Mouse (Mus musculus) stomach, embryonic 15.5 days (tissue): Measurements from ENCODE around the gene Gm20388. TPM values are rescaled to one million over a fixed set of nuclear protein-coding genes. Genes with fewer than 3 reads are reported as not detected.
A peak's percentile ranks its signal among the peaks of the same experiment; 100 is the strongest.

Experiments used
- ATAC-seq: fragments of 200-750 bp; cut with Nextera tagmentation; 2 replicates; pipeline ENCODE4 v1.8.0; 2017; ENCODE audit warnings: low read depth, moderate number of reproducible peaks, moderate TSS enrichment; ENCODE audit not compliant: insufficient read depth, low FRiP score
- H3K27ac ChIP-seq: fragments of 300-500 bp; sonication (generic); 2 replicates; pipeline ENCODE4 v1.5.1; 2015; ENCODE audit warnings: mild to moderate bottlenecking, inconsistent platforms
- H3K27me3 ChIP-seq: fragments of 300-500 bp; sonication (generic); replicated peaks from 2 replicates; pipeline ENCODE4 v1.6.1; 2015; ENCODE audit warnings: inconsistent platforms
- H3K36me3 ChIP-seq: fragments of 300-500 bp; sonication (generic); 2 replicates; pipeline ENCODE4 v1.6.1; 2015; ENCODE audit warnings: inconsistent platforms
- H3K4me1 ChIP-seq: fragments of 300-500 bp; sonication (generic); 2 replicates; pipeline ENCODE4 v1.6.1; 2015; ENCODE audit warnings: inconsistent platforms
- H3K4me2 ChIP-seq: fragments of 300-500 bp; sonication (generic); 2 replicates; pipeline ENCODE4 v1.6.1; 2015; ENCODE audit warnings: mild to moderate bottlenecking, inconsistent platforms
- H3K4me3 ChIP-seq: fragments of 300-500 bp; sonication (generic); replicated peaks from 2 replicates; pipeline ENCODE4 v1.5.1; 2015; ENCODE audit warnings: inconsistent platforms
- H3K9ac ChIP-seq: fragments of 300-500 bp; sonication (generic); 2 replicates; pipeline ENCODE4 v1.6.1; 2015; ENCODE audit warnings: inconsistent platforms
- H3K9me3 ChIP-seq: fragments of 300-500 bp; sonication (generic); 2 replicates; pipeline ENCODE4 v1.6.1; 2016; ENCODE audit warnings: inconsistent platforms
- WGBS: fragments of 180-500 bp; shearing (Covaris S2); methylation state at CpG from one replicate; pipeline ENCODE4 v1.1.7; 2015; 5-methylcytosine and 5-hydroxymethylcytosine counted together
- polyA plus RNA-seq: library from polyadenylated mRNA; unstranded; fragments of >200 nt; fragmentation: Nextera tagmentation; extraction: Ambion mirVana; gene quantifications from 2 replicates; pipeline ENCODE4 v1.2.1, GENCODE M21; 2015

The Gm20388 gene
- polyA plus RNA-seq, 1 experiment from 2014 or later = not detected

GRCm38 (mm10) chr8:123036956-123037355 lies 3126.3 kb downstream of the Gm20388 start:
- WGBS = 29% methylated on average over 3 of the region's 3 CpGs
- Histone ChIP-seq H3K9ac (no peak overlapping the region), H3K27ac (peak overlapping the region; percentile 9; the same call in 1 of the 2 replicates), H3K27me3 (no peaks in the 10 kb centered on the region), H3K4me3 (no peak overlapping the region), H3K9me3 (no peaks in the 10 kb centered on the region), H3K4me2 (no peak overlapping the region), H3K36me3 (no peaks in the 10 kb centered on the region), H3K4me1 (peaks cover 34% of the 10 kb centered on the region)
- ATAC-seq = peak; percentile 75; the same call in 1 of the 2 replicates

GRCm38 (mm10) chr8:123037487-123037886 lies 3126.8 kb downstream of the Gm20388 start:
- no peak overlapping the region for H3K4me3 ChIP-seq
- peaks cover 34% of the 10 kb centered on the region for H3K4me1 ChIP-seq
- no peak overlapping the region for H3K4me2 ChIP-seq
- no peak for ATAC-seq
- peak overlapping the region; percentile 9; the same call in 1 of the 2 replicates for H3K27ac ChIP-seq
- H3K36me3 ChIP-seq = no peaks in the 10 kb centered on the region
- 75% methylated on average over 11 of the region's 11 CpGs for WGBS
- H3K9me3 ChIP-seq = no peaks in the 10 kb centered on the region
- no peaks in the 10 kb centered on the region for H3K27me3 ChIP-seq
- no peak overlapping the region for H3K9ac ChIP-seq

GRCm38 (mm10) chr8:123038351-123038750 lies 3127.7 kb downstream of the Gm20388 start:
- H3K4me1 ChIP-seq = peaks cover 36% of the 10 kb centered on the region
- H3K4me3 ChIP-seq = no peak overlapping the region
- 53% methylated on average over 2 of the region's 2 CpGs for WGBS
- no peaks in the 10 kb centered on the region for H3K9me3 ChIP-seq
- no peak overlapping the region for H3K9ac ChIP-seq
- ATAC-seq = no peak
- H3K27ac ChIP-seq = no peak overlapping the region
- H3K27me3 ChIP-seq = no peaks in the 10 kb centered on the region
- H3K4me2 ChIP-seq = no peak overlapping the region
- H3K36me3 ChIP-seq = no peaks in the 10 kb centered on the region

- WGBS = 77% methylated on average over 11 of the region's 11 CpGs
- H3K36me3 ChIP-seq = no peaks in the 10 kb centered on the region
- H3K27me3 ChIP-seq = no peaks in the 10 kb centered on the region
- H3K4me3 ChIP-seq = peak overlapping the region; percentile 99; the same call in 1 of the 2 replicates
- H3K9ac ChIP-seq = no peak overlapping the region
- H3K4me2 ChIP-seq = peak overlapping the region; percentile 75
- H3K4me1 ChIP-seq = peaks cover 36% of the 10 kb centered on the region; the same call in 1 of the 2 replicates
- no peak overlapping the region for H3K27ac ChIP-seq
- ATAC-seq = no peak
- H3K9me3 ChIP-seq = no peaks in the 10 kb centered on the region
These were observed 3128.9 kb downstream of the Gm20388 start for GRCm38 (mm10) chr8:123039376-123040109.

DNA sequence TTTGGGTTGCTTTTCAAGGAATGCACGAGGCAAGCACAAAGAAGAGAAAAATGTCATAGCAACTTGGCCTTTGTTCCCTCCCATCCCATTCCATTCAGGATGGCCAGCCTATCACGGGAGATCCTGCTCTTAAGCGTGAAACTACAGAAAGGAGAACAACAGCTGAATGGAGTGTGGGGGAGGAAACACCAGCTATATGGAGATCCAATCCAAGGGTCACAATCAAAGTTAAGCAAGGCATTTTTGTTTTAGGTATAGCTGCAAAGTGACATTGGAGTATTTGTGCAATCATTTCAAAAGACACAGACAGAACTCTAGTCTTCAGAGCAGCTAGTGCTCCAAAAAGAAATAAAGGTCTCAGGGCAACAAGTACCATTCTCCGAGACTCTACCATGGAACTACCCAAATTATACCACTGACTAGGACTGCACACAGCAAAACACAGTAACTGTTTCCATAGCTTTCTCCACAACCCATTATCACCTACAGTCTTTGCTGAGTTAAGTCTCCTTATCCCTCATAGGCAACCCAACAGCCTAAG lies 3129.5 kb downstream of the Gm20388 start:
- H3K4me1 ChIP-seq = peaks cover 36% of the 10 kb centered on the region; the same call in 1 of the 2 replicates
- H3K27ac ChIP-seq = peak overlapping the region; percentile 95; the same call in 1 of the 2 replicates
- 17% methylated on average over 4 of the region's 4 CpGs for WGBS
- H3K4me2 ChIP-seq = peak overlapping the region; percentile 75
- peak overlapping the region; percentile 99 for H3K4me3 ChIP-seq
- no peak overlapping the region for H3K9ac ChIP-seq
- H3K9me3 ChIP-seq = no peaks in the 10 kb centered on the region
- no peaks in the 10 kb centered on the region for H3K36me3 ChIP-seq
- no peak for ATAC-seq
- H3K27me3 ChIP-seq = no peaks in the 10 kb centered on the region

DNA sequence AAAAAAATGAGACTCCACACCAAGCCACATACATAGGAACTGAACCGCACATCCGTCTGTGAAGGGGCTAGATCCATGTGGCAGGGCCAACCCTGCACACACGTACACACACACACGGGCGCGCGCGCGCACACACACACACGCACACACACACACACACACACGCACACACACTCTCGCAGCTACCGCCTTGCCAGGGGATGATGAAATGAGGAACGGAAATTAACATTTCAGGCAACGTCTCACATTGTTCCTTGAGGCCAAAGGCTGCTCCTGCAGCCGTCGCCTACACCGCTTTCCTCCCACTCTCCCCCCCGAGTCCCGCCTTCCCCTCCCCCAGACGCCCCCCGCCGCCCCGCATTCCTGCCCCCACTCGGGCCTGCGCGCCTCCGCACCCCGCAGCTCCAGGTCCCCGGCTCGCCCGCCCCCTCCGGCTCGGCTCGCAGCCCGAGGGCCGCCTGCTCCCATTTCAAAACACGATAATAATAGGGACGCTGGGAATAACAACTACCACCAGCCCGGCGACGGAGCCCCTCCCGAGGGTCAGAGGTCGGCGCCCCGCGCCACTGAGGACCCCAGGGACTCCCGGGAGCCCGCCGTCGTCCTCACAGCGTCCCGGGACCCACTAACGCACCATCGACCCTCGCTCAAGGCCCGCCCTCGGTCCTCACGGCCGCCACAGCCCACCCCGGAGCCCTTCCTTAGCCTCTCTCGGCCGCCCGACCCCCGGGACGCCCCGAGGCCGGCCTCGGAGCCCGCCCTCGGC lies 3130.6 kb downstream of the Gm20388 start:
- Histone ChIP-seq H3K4me3 (peak overlapping the region; percentile 99), H3K9ac (peak overlapping the region; percentile 100), H3K9me3 (no peaks in the 10 kb centered on the region), H3K4me1 (peaks cover 28% of the 10 kb centered on the region; the same call in 1 of the 2 replicates), H3K36me3 (no peaks in the 10 kb centered on the region), H3K27ac (peak overlapping the region; percentile 95), H3K4me2 (peak overlapping the region; percentile 75), H3K27me3 (no peaks in the 10 kb centered on the region)
- WGBS = under 1% methylated on average over 62 of the region's 71 CpGs
- ATAC-seq = no peak

- Histone ChIP-seq H3K27ac (peak overlapping the region; percentile 95), H3K27me3 (no peaks in the 10 kb centered on the region), H3K4me2 (peak overlapping the region; percentile 75), H3K9me3 (no peaks in the 10 kb centered on the region), H3K9ac (peak overlapping the region; percentile 100), H3K4me1 (peaks cover 24% of the 10 kb centered on the region; the same call in 1 of the 2 replicates), H3K36me3 (no peaks in the 10 kb centered on the region), H3K4me3 (peak overlapping the region; percentile 99)
- WGBS = 1% methylated on average over 55 of the region's 60 CpGs
- ATAC-seq = no peak; the same call in 1 of the 2 replicates
These were observed 3131.1 kb downstream of the Gm20388 start for GRCm38 (mm10) chr8:123041774-123042105.

- H3K27ac ChIP-seq = peak within 1 kb of the TSS; percentile 97
- ATAC-seq = peak; percentile 98
- H3K9me3 ChIP-seq = no peaks in the 10 kb centered on the region
- H3K4me3 ChIP-seq = peak within 1 kb of the TSS; percentile 99
- under 1% methylated on average over 82 of the region's 91 CpGs for WGBS
- H3K27me3 ChIP-seq = no peaks in the 10 kb centered on the region
- peaks cover 17% of the 10 kb centered on the region; the same call in 1 of the 2 replicates for H3K4me1 ChIP-seq
- H3K9ac ChIP-seq = peak within 1 kb of the TSS; percentile 100
- H3K36me3 ChIP-seq = no peaks in the 10 kb centered on the region
- H3K4me2 ChIP-seq = peak within 1 kb of the TSS; percentile 75
These were observed 3131.7 kb downstream of the Gm20388 start, which contains the start of gene Ankrd11 for GRCm38 (mm10) chr8:123042158-123042973. TSS of gene Ankrd11 (minus strand) at chr8:123042277.

DNA sequence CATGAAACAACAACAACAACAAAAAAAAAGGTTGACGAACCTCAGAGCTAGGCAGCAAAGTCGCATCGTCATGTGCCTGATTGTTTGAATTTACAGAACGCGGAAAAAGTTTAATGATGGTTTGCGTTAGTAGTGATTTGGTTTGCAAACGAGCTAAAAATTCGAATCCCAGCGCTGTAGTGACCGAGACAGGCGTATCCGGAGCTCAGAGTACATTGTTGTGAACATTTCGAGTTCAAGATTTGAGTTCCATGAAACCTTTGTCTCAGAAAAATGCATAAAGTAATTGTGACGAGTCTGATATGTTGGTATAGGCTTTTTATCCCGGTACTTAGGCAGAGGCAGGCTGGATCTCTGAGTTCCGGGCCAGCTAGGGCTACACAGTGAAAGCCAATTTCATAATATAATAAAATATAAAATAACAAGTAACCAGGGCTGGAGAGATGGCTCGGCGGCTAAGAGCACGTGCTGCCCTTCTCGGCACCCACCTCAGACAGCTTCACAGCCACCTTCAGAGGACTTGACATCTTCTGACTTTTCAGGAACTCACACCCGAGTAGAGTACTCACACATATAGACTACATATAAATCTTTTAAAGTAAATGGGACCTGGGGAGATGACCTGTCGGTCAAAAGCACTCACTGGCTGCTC lies 3132.5 kb downstream of the Gm20388 start:
- H3K4me1 ChIP-seq = peaks cover 14% of the 10 kb centered on the region; the same call in 1 of the 2 replicates
- no peaks in the 10 kb centered on the region for H3K27me3 ChIP-seq
- no peaks in the 10 kb centered on the region for H3K36me3 ChIP-seq
- WGBS = 15% methylated on average over 22 of the region's 22 CpGs
- peak overlapping the region; percentile 99 for H3K4me3 ChIP-seq
- H3K27ac ChIP-seq = peak overlapping the region; percentile 97
- peak overlapping the region; percentile 70 for H3K4me2 ChIP-seq
- peak overlapping the region; percentile 85 for H3K9ac ChIP-seq
- no peak for ATAC-seq
- H3K9me3 ChIP-seq = no peaks in the 10 kb centered on the region

DNA sequence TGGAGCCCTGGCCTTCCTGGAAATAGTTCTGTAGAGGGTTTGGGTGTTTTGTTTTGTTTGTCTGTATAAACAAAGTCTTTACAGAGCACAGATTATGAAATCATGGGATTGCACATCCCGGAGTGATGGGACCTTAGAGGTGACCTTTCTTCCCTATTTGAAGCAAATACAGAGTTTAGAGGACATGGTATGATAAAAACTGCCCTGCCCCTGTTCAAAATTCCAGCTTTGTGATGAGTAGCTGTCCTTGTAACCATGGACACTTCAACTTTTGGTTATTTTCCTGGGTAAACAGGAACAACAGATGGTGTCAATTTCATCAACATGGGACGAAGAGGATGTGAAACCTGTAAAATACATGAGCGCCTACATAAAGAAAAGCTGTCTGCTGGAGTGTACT lies 3133.3 kb downstream of the Gm20388 start:
- peak overlapping the region; percentile 5; the same call in 1 of the 2 replicates for H3K4me2 ChIP-seq
- 86% methylated on average over 3 of the region's 3 CpGs for WGBS
- peaks cover 14% of the 10 kb centered on the region; the same call in 1 of the 2 replicates for H3K4me1 ChIP-seq
- no peaks in the 10 kb centered on the region for H3K9me3 ChIP-seq
- H3K27ac ChIP-seq = no peak overlapping the region
- H3K36me3 ChIP-seq = no peaks in the 10 kb centered on the region
- no peak for ATAC-seq
- no peaks in the 10 kb centered on the region for H3K27me3 ChIP-seq
- H3K9ac ChIP-seq = no peak overlapping the region
- H3K4me3 ChIP-seq = no peak overlapping the region
